Mouse (Mus musculus) heart, embryonic 14.5 days (tissue): Measurements from ENCODE around the gene Hagh. TPM values are rescaled to one million over a fixed set of nuclear protein-coding genes. Genes with fewer than 3 reads are reported as not detected.

Experiments used
- ATAC-seq: fragments of 200-750 bp; cut with Nextera tagmentation; 2 replicates; pipeline ENCODE4 v1.8.0; 2017; ENCODE audit warnings: low read depth, moderate TSS enrichment; ENCODE audit not compliant: insufficient number of reproducible peaks, insufficient read depth, low FRiP score
- H3K27ac ChIP-seq, 2 experiments: fragments of 200-500 bp in 1 of 2; fragments of 300-500 bp in 1 of 2; sonication (generic) in 1 of 2; replicated peaks in 1 of 2; 2 replicates each; pipeline ENCODE4 v1.5.1; 2012 to 2014; ENCODE audit warnings: low read depth in 2 of 2, low read length in 2 of 2, control low read depth in 1 of 2, mild to moderate bottlenecking in 1 of 2, mixed read lengths in 1 of 2; ENCODE audit not compliant: control insufficient read depth in 1 of 2, insufficient read depth in 1 of 2
- H3K27me3 ChIP-seq: fragments of 300-500 bp; sonication (generic); 2 replicates; pipeline ENCODE4 v1.6.1; 2014; ENCODE audit warnings: mild to moderate bottlenecking, low read length, control low read depth; ENCODE audit not compliant: control insufficient read depth, insufficient read depth
- H3K36me3 ChIP-seq: fragments of 300-500 bp; sonication (generic); 2 replicates; pipeline ENCODE4 v1.6.1; 2014; ENCODE audit warnings: mild to moderate bottlenecking, control low read depth, low read length, mixed read lengths; ENCODE audit not compliant: control insufficient read depth, insufficient read depth
- H3K4me1 ChIP-seq, 2 experiments: fragments of 200-500 bp in 1 of 2; fragments of 300-500 bp in 1 of 2; sonication (generic) in 1 of 2; 2 replicates each; pipeline ENCODE4 v1.6.1; 2012 to 2014; ENCODE audit warnings: low read length in 2 of 2, control low read depth in 1 of 2, mixed read lengths in 1 of 2; ENCODE audit not compliant: control insufficient read depth in 2 of 2, insufficient read depth in 2 of 2
- H3K4me2 ChIP-seq: fragments of 300-500 bp; sonication (generic); 2 replicates; pipeline ENCODE4 v1.6.1; 2014; ENCODE audit warnings: mild to moderate bottlenecking, low read length
- H3K4me3 ChIP-seq, 2 experiments: fragments of 200-500 bp in 1 of 2; fragments of 300-500 bp in 1 of 2; sonication (generic) in 1 of 2; 2 replicates each; pipeline ENCODE4 v1.5.1; 2012 to 2014; ENCODE audit warnings: low read length in 2 of 2, mild to moderate bottlenecking in 2 of 2, control low read depth in 1 of 2, low read depth in 1 of 2, moderate library complexity in 1 of 2; ENCODE audit not compliant: control insufficient read depth in 1 of 2, insufficient read depth in 1 of 2
- H3K9ac ChIP-seq: fragments of 300-500 bp; sonication (generic); 2 replicates; pipeline ENCODE4 v1.6.1; 2014; ENCODE audit warnings: mild to moderate bottlenecking, low read length
- H3K9me3 ChIP-seq: fragments of 300-500 bp; sonication (generic); 2 replicates; pipeline ENCODE4 v1.6.1; 2016; ENCODE audit warnings: low read length, control low read depth; ENCODE audit not compliant: control insufficient read depth
- WGBS: fragments of 180-500 bp; shearing (Covaris S2); extraction: QIAGEN DNeasy Blood & Tissue Kit; methylation state at CpG from one replicate; pipeline ENCODE4 v1.1.7; 2014; 5-methylcytosine and 5-hydroxymethylcytosine counted together
- polyA plus RNA-seq: library from polyadenylated mRNA; unstranded; fragments of >200 nt; fragmentation: Nextera tagmentation; extraction: Ambion mirVana; gene quantifications from 2 replicates; pipeline ENCODE4 v1.2.1, GENCODE M21; 2014

Hagh gene
- polyA plus RNA-seq, 1 experiment from 2014 or later: 68.4 TPM

DNA sequence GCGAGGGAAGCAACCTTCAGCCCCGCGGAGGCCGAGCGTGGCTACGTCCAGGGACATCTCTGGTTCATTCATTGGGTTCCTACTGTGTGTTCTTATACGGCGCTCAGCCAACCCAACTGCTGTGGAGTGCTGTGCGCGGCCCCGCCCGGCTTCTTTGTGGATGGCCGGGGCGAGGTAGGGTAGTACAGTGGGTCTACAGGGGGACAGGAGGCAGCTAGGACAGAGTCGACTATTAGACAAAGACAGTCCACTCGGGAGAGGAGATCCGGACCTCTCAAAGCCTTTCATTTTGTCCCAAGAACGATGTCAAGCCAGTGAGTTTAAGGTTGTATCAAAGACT, 47.0 kb downstream of the Hagh start:
- Histone ChIP-seq H3K27me3 (no peaks in the 10 kb centered on the region), H3K4me3 (peak overlapping the region; percentile 72 to 86), H3K27ac (peak overlapping the region; percentile 43 to 78; a peak in 3 of 4 replicates), H3K4me1 (peaks cover 11 to 19% of the 10 kb centered on the region in 2 experiments), H3K9me3 (no peaks in the 10 kb centered on the region), H3K36me3 (peaks cover 64% of the 10 kb centered on the region), H3K4me2 (peak overlapping the region; percentile 82), H3K9ac (peak overlapping the region; percentile 92)
- ATAC-seq: no peak
- under 1% methylated on average over 18 of the region's 18 CpGs for WGBS

DNA sequence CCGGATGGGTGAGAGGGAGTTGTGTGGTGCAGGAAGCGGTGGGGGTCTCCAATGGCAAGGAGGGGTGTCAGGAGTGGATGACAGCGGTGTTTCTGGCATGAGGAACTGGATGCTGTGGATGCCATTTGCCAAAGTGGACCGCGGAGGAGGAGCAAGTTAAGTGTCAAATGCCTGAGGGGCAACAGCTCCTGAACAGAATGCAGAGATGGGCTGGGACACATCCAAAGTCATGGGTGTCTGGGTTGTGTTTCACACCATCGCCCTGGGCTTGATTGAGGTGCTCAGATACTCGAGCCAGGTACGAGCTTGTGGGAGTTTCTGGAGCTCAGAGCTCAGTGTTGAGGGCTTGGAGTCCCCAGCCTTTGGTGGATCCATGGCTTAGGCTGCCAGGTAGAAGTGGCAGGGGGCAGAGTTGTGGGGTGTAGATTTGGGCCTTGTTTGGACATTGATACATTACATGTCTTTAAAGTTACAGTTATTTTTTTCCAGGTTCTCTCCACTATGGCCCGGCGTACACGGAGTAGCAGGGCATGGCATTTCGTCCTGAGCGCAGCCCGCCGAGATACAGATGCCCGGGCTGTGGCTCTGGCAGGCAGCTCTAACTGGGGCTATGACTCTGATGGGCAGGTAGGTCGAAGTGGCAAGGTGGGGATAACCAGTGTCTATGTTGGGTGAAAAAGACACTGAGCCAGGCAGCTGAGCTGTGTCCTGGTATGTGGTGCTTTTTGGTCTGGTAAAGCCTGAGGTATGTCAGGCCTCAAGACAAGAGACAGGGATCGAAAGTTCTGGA, 47.5 kb downstream of the Hagh start:
- Histone ChIP-seq H3K27ac (peak overlapping the region in 1 of 2 experiments; percentile 78; a peak in 2 of 4 replicates), H3K4me1 (peaks cover 11 to 19% of the 10 kb centered on the region in 2 experiments), H3K9me3 (no peaks in the 10 kb centered on the region), H3K9ac (peak overlapping the region; percentile 92), H3K27me3 (no peaks in the 10 kb centered on the region), H3K4me2 (peak overlapping the region; percentile 82), H3K36me3 (peaks cover 68% of the 10 kb centered on the region), H3K4me3 (peak overlapping the region; percentile 72 to 86)
- 55% methylated on average over 18 of the region's 18 CpGs for WGBS
- no peak for ATAC-seq

DNA sequence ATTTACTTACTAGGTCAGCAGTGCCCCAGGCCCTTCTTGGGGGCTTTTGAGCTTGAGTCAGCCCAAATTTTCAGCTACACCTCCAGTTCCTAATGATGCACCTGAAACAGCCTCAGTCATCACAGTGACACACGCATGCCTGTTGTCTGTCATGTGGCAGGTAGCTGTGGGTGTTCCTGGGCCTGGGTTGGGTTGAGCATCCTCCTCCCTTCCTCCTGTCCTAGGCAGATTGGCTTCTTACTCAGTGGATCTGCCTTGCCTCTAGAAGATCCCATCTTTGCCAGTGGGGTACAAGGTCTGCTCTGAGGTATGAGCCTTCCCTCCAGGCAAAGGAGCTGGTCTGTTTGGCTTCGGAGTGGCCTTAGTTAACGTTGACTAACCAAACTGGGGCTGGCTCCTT, 48.9 kb downstream of the Hagh start:
- 93% methylated on average over 3 of the region's 3 CpGs for WGBS
- H3K36me3 ChIP-seq: peaks cover 68% of the 10 kb centered on the region
- no peak for ATAC-seq

DNA sequence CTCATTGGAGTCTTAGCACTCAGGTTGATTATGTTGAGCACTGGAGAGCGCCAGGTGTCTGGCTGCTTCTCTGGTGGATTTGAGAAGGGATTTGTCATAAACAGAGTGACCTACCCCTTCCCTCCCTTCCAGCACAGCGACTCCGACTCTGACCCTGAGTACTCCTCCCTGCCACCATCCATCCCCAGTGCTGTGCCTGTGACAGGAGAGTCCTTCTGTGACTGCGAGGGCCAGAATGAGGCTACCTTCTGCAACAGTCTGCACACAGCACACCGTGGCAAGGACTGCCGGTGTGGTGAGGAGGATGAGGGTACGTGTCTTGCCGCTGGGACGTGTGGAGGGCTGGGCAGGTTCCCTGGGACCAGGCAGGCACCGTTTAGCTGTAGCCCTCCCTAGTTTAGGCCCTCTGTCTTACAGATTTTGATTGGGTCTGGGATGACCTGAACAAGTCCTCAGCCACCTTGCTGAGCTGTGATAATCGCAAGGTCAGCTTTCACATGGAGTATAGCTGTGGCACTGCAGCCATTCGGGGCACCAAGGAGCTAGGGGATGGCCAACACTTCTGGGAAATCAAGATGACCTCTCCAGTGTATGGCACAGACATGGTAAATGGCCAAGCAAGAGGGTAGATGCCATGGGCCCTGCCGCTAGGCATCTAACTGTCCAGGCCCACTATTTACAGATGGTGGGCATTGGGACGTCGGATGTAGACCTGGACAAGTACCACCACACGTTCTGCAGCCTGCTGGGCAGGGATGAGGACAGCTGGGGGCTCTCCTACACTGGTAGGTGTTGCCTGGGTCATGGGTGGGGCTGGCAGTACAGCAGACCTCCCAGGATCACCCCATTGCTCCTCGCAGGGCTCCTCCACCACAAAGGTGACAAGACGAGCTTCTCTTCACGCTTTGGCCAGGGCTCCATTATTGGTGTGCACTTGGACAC, 50.5 kb downstream of the Hagh start:
- 87% methylated on average over 19 of the region's 19 CpGs for WGBS
- no peak overlapping the region for H3K9ac ChIP-seq
- peaks cover 62% of the 10 kb centered on the region for H3K36me3 ChIP-seq
- no peaks in the 10 kb centered on the region for H3K27me3 ChIP-seq
- H3K4me3 ChIP-seq: no peak overlapping the region
- H3K9me3 ChIP-seq: no peaks in the 10 kb centered on the region
- no peak overlapping the region for H3K27ac ChIP-seq
- H3K4me1 ChIP-seq: peaks cover 15 to 23% of the 10 kb centered on the region in 2 experiments
- no peak for ATAC-seq
- no peak overlapping the region for H3K4me2 ChIP-seq

More for the DNA sequence above, 48.9 kb downstream of the Hagh start:
- no peaks in the 10 kb centered on the region for H3K27me3 ChIP-seq
- H3K9ac ChIP-seq: no peak overlapping the region
- no peak overlapping the region for H3K4me3 ChIP-seq
- no peaks in the 10 kb centered on the region for H3K9me3 ChIP-seq
- peaks cover 11 to 21% of the 10 kb centered on the region in 2 experiments for H3K4me1 ChIP-seq
- H3K4me2 ChIP-seq: no peak overlapping the region
- H3K27ac ChIP-seq: no peak overlapping the region

DNA sequence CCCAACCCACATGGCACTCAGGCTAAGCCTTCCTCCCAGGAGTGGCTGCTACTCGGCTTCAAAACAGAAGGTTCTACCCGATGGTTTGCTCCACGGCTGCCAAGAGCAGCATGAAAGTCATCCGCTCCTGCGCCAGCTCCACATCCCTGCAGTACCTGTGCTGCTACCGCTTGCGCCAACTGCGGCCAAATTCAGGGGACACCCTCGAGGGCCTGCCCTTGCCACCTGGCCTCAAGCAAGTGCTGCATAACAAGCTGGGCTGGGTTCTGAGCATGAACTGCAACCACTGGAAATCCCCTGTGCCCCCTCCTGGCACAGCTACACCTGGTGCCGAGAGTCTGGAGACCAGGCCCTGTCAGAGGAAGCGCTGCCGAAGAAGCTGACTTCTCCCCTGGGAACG, 51.4 kb downstream of the Hagh start:
- H3K4me1 ChIP-seq: peaks cover 14 to 26% of the 10 kb centered on the region in 2 experiments
- H3K9ac ChIP-seq: no peak overlapping the region
- ATAC-seq: no peak
- H3K36me3 ChIP-seq: peaks cover 62% of the 10 kb centered on the region
- H3K4me3 ChIP-seq: no peak overlapping the region
- WGBS: 82% methylated on average over 12 of the region's 13 CpGs
- H3K4me2 ChIP-seq: no peak overlapping the region
- H3K27me3 ChIP-seq: no peaks in the 10 kb centered on the region
- no peak overlapping the region for H3K27ac ChIP-seq
- no peaks in the 10 kb centered on the region for H3K9me3 ChIP-seq

DNA sequence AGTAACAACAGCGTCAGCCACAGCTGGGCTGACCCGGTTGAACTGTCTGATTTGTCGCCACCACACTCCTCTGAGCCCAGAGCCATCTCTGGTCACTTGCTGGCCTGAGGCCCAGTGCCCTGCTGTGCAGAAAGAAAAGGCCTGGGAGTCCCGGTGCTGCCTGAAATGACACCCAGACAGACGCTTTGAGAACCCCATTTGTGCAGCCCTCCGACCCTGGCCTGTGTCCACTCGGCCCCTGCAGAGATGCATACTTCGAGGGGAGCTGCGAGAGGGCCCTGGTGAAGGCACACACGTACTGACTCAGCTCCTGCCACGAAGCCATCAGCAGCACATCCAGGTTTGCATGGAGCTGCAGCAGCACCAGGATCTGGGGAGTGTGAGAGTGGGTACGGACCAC, 52.8 kb downstream of the Hagh start:
- ATAC-seq: no peak
- H3K36me3 ChIP-seq: peaks cover 70% of the 10 kb centered on the region
- no peak overlapping the region for H3K4me2 ChIP-seq
- no peaks in the 10 kb centered on the region for H3K27me3 ChIP-seq
- H3K4me1 ChIP-seq: peaks cover 14 to 27% of the 10 kb centered on the region in 2 experiments
- H3K27ac ChIP-seq: no peak overlapping the region
- H3K9me3 ChIP-seq: no peaks in the 10 kb centered on the region
- WGBS: 89% methylated on average over 12 of the region's 12 CpGs
- H3K4me3 ChIP-seq: no peak overlapping the region
- H3K9ac ChIP-seq: no peak overlapping the region

DNA sequence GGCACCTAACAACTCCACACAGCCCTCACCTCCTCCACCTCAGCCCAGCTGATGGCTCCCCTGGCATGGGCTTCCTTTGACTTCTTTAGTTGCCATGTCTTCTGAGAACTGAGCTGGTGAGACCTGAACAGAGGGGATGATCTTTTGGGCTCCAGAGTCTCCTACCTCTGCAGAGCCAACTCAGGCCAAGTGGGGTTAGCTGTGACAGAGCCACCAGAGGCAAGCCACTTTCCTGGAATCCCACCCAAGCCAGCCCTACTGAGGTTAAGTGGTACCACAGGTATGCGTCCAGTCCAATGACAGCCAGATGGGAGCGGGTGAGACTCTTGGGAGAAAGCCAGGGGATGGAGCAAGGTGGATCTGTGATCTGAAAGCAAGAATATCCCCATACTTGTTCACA, 53.3 kb downstream of the Hagh start:
- no peaks in the 10 kb centered on the region for H3K9me3 ChIP-seq
- ATAC-seq: no peak
- H3K27ac ChIP-seq: no peak overlapping the region
- H3K4me2 ChIP-seq: no peak overlapping the region
- H3K36me3 ChIP-seq: peaks cover 70% of the 10 kb centered on the region
- H3K9ac ChIP-seq: no peak overlapping the region
- no peak overlapping the region for H3K4me3 ChIP-seq
- WGBS: 95% methylated on average over 2 of the region's 2 CpGs
- no peaks in the 10 kb centered on the region for H3K27me3 ChIP-seq
- H3K4me1 ChIP-seq: peaks cover 13 to 27% of the 10 kb centered on the region in 2 experiments
